Mouse (Mus musculus) embryo, embryonic 10.5 days (tissue): ENCODE results near the gene Gm27029.
A peak's percentile ranks its signal among the peaks of the same experiment; 100 is the strongest.
"Not testable (repeated sequence)": the region's sequence is repeated elsewhere in the genome, so short reads cannot be mapped to it uniquely, and the experiment has no call there.

ENCODE experiments used
- DNase-seq: peaks from one replicate; pipeline ENCODE4 v3.0.0-alpha.2; 2015; ENCODE audit warnings: low spot score

Gm27029 gene

DNA sequence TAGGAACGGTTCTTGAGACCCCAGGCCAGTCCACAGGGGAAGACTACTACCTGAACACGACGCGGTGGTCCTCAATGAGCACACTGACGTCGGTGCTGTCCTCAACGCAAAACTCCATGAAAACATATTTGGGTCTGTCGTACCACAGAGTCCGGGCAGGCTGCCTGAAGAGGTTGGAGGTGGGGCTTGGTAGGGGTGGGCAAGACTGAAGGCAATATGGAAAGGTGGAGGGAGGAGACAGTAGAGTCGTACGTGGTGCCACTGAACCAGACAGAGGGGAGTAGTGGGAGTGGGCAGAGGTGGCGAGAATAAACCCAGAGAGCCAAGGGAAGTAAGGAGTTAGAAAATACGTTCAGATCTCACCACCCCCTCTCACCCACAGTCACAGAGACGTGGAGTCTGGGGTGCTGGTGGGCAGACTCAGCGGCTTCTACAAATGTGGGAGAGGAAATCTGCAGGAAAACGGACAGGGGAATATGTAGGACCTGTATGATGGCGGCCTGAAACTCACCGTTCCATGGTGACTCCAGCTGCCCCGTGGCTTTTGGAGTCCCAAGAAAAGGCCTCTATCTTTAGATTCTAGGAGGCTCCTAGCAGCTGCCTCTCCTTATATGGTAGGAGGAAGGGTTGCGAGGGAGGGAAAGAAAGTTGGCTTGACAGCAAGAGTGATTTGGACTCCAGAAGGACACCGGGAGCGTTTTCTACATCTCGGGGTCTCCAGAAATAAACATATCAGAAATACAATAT lies at the start of gene Gm27029:
Gene Gm27029 (minus strand): TSS at position 692 of the 747 bp plus-strand sequence.
- DNase-seq, result no peak

- no peak for DNase-seq
These were observed 49.7 kb upstream of the Gm27029 start for GRCm38 (mm10) chr11:101474298-101474697.

DNA sequence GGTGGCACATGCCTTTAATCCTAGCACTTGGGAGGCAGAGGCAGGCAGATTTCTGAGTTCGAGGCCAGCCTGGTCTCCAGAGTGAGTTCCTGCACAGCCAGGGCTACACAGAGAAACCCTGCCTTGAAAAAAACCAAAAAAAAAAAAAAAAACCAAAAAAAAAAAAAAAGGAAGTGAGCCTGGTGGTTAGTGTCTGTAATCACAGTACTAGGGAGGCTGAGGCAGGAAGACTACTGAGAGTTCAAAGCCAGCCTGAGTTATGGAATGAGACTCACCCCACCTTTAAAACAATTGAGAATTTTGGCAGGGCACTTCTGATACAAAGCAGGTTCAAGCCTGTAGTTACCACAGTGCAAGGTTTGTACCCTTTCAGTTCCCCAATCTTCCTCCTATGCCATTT lies 49.1 kb upstream of the Gm27029 start:
- not testable (repeated sequence) for DNase-seq

DNA sequence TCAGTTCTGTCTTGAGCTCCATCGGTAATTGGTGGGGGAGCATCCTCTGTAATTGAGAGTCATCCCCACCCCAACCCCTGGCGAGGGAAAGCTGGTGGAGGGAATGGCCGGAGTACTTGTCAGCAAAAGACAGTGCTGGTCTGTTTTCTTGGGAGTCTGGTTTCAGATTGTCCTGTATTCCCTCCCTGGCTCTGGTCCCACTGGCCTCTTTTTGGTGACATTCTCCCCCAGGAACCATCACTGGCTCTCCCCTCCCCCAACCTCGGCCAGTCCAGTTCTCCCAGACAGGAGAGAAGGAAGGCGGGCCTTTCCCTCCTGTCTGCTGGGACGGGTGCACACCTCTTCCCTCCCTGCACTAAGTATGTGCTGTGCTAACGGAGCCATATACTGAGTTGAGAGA lies 47.7 kb upstream of the Gm27029 start:
- DNase-seq, result no peak

- no peak for DNase-seq
These were observed 47.3 kb upstream of the Gm27029 start for GRCm38 (mm10) chr11:101471926-101472325.

DNA sequence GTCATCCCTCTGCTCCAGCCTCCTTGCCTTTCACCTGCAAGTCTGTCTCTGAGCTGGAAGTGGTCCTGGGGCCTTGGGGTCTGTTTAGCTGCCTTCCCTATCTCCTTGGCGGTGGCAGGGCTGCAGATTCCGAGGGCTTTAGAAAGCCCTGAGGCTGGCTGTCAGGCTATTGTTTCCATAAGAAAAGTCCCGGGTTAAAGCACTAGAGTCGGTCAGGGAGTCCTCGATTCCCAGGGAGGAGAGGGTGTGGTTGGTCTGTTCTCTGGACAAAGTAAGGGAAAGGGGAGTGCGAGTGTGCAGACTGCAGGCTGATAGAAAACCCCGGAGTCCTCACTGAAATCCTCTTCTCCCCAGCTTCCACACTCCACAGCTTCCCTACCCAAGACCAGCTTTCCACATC lies 45.6 kb upstream of the Gm27029 start:
- no peak for DNase-seq

GRCm38 (mm10) chr11:101469155-101469554 lies 44.6 kb upstream of the Gm27029 start:
- no peak for DNase-seq

GRCm38 (mm10) chr11:101468731-101469130 lies 44.1 kb upstream of the Gm27029 start:
- no peak for DNase-seq

DNA sequence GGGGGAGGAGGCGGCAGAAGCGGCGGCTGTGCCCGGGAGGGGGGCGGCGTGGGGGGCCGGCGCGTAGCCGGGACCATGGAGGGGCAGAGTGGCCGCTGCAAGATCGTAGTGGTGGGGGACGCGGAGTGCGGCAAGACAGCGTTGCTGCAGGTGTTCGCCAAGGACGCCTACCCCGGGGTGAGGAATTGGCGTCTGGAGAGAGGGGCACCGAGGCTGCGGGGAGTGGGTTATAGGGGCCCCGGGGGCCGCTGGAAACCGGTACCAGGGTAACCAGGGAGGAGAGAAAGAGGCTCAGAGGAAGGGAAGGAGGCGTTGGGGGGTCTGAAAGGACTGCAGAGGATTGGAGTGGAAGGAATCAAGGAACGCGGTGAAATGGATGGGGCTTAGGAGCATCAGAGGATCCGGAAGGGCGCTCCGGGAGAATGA lies 43.7 kb upstream of the Gm27029 start:
- DNase-seq, result peak; percentile 63

GRCm38 (mm10) chr11:101467477-101468262 lies 43.1 kb upstream of the Gm27029 start:
- peak; percentile 90 for DNase-seq

- DNase-seq, result not testable (repeated sequence)
These were observed 42.0 kb upstream of the Gm27029 start for GRCm38 (mm10) chr11:101466552-101466950.

GRCm38 (mm10) chr11:101465869-101466551 lies 41.4 kb upstream of the Gm27029 start, which contains the start of gene Vat1:
Gene Vat1, minus strand, starts transcription at chr11:101466230.
- peak; percentile 71 for DNase-seq

DNA sequence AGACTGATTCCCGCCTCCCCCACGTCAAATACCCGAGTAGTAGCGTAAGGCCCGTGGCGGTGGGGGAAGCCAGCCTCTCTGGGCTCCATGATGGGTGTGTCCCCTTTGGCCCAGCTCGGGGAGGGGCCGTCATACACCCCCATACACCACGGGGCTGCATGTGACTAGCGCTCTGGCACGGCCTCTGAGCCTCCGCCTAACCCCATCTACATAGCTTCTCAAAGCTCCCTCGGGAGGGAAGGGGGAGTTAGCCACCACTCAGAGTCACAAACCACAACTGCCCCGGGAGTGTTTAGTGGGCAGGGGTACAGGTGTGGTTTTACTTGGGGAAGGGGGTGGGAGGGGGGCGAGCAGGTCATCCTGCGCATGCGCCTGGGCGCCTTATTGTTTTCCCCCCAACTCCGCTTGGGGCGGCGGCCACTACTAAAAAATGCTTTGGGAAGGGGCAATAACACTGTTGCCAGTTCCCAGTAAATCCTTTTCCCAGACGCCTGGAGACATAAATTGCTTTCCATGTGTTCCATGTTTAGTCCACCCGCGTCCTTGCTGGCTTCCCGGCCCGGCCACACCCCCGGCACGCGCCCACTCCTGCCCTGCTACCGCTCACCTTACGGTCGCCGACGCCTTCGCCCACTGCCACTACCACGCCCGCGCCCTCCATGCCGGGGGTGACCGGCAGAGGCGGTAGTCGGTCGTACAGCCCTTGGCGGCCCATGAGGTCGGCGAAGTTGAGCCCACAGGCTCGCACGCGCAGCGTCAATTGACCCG lies 40.7 kb upstream of the Gm27029 start:
- peak; percentile 74 for DNase-seq

- DNase-seq, result no peak
These were observed 39.9 kb upstream of the Gm27029 start, which contains the start of gene Rnd2 for GRCm38 (mm10) chr11:101464211-101465100. Gene Rnd2, plus strand, starts transcription at chr11:101464999.

- DNase-seq, result peak; percentile 78
These were observed 38.2 kb upstream of the Gm27029 start for GRCm38 (mm10) chr11:101462583-101463440.

DNA sequence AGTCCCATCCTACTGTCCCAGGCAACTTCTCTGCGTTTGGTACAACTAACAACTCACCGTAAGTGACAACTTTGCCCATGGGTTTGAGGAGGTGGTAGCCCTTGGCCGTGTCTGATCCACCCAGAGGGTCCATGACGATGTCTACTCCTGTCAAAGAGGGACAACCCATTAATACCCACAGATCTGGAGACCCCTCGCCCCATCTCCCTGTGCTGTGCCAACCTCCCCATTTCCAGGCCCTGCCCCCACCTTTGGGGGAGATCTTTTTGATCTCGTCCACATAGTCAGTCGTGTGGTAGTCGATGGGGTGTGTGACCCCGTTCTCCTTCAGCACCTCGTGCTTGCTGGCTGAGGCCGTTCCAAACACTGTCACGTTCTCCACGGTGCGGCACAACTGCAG lies 37.5 kb upstream of the Gm27029 start:
- no peak for DNase-seq

DNA sequence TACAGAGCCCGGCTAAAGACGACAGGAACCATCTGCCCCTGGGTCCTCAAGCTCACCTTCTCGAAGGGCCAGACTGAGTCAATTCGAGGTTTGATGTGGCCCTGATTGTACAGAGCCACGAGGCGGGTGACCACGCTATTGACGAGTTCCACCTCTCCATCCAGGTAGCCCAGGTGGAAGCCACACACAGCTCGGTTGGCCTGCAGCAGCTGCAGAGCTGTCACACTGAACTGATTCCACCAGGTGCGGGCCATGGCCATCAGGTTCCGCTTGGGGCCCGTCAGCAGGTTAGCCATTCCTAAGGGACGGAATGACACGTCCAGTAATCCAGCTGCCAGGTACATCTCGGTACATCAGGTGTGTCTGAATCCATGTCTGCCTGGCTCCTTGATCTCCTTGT lies 35.7 kb upstream of the Gm27029 start:
- no peak for DNase-seq

- DNase-seq, result no peak
These were observed 35.1 kb upstream of the Gm27029 start for GRCm38 (mm10) chr11:101459716-101460115.

DNA sequence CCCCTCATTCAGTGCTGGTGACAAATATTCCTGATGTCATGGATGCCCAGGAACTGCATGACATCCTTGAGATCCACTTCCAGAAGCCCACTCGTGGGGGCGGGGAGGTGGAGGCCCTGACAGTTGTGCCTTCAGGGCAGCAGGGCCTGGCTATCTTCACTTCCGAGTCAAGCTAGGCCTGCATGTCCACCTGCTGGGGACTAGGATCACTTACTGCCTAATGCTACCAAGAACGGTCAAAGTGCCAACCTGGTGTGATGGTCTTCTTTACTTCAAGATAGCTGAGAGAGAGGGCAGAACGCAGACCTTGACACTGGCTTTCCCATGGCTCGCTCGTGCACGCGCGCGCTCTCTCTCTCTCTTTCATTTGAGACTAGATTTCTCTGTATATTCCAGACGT lies 33.6 kb upstream of the Gm27029 start:
- no peak for DNase-seq

GRCm38 (mm10) chr11:101457631-101458030 lies 33.0 kb upstream of the Gm27029 start:
- no peak for DNase-seq
